Mouse (Mus musculus) neutrophil, adult 5-6 weeks (primary cell): ENCODE results near the gene Mettl26. TPM values are rescaled to one million over a fixed set of nuclear protein-coding genes. Genes with fewer than 3 reads are reported as not detected.

ENCODE experiments used
- ATAC-seq: fragments of 151-379, 151-347 bp; 2 replicates; pipeline ENCODE4 v1.8.0; 2017; ENCODE audit warnings: mild to moderate bottlenecking, moderate TSS enrichment; ENCODE audit not compliant: insufficient number of reproducible peaks, poor library complexity, low FRiP score, severe bottlenecking; ENCODE audit errors: extremely low read depth
- total RNA-seq: library from RNA; stranded (forward); fragments of 200-1000 nt; gene quantifications from 2 replicates; pipeline ENCODE4 v1.2.3, GENCODE M21; 2017

The Mettl26 gene
- total RNA-seq, 1 experiment from 2014 or later: 5.8 TPM

- ATAC-seq: no peak
Measured at GRCm38 (mm10) chr17:25835816-25836215, 39.1 kb upstream of the Mettl26 start.

- no peak for ATAC-seq
Measured at GRCm38 (mm10) chr17:25836397-25837075, 38.3 kb upstream of the Mettl26 start.

- ATAC-seq: no peak
Measured at GRCm38 (mm10) chr17:25837076-25837410, 37.8 kb upstream of the Mettl26 start, which contains the start of gene Rhbdl1. Rhbdl1 (minus strand) TSS chr17:25837295.

GRCm38 (mm10) chr17:25837533-25837932 is 37.3 kb upstream of the Mettl26 start:
- ATAC-seq: no peak

- ATAC-seq: no peak
Measured at GRCm38 (mm10) chr17:25838904-25839303, 36.0 kb upstream of the Mettl26 start.

GRCm38 (mm10) chr17:25839455-25840235 is 35.2 kb upstream of the Mettl26 start:
- no peak for ATAC-seq

GRCm38 (mm10) chr17:25840519-25840918 is 34.4 kb upstream of the Mettl26 start:
- no peak for ATAC-seq

GRCm38 (mm10) chr17:25841117-25841880 is 33.6 kb upstream of the Mettl26 start, which contains the start of gene Gm20683:
Gm20683 (minus strand) TSS chr17:25841763.
- ATAC-seq: no peak

GRCm38 (mm10) chr17:25842509-25842908 is 32.4 kb upstream of the Mettl26 start:
- ATAC-seq: no peak

GRCm38 (mm10) chr17:25843122-25843521 is 31.8 kb upstream of the Mettl26 start:
- ATAC-seq: no peak

GRCm38 (mm10) chr17:25843636-25844395 is 31.1 kb upstream of the Mettl26 start:
- ATAC-seq: no peak

GRCm38 (mm10) chr17:25844396-25844901 is 30.4 kb upstream of the Mettl26 start, which contains the start of gene Rhot2:
Rhot2 (minus strand) TSS chr17:25844851.
- peak; percentile 92 for ATAC-seq

GRCm38 (mm10) chr17:25860229-25860628 is 14.6 kb upstream of the Mettl26 start:
- ATAC-seq: no peak

- ATAC-seq: peak; percentile 92
Measured at GRCm38 (mm10) chr17:25860832-25861703, 13.8 kb upstream of the Mettl26 start, which contains the start of gene Wdr90. Wdr90 (minus strand) TSS chr17:25861501.

- no peak for ATAC-seq
Measured at GRCm38 (mm10) chr17:25861704-25862612, 12.9 kb upstream of the Mettl26 start.

GRCm38 (mm10) chr17:25863681-25864080 is 11.2 kb upstream of the Mettl26 start:
- no peak for ATAC-seq

- ATAC-seq: no peak
Measured at GRCm38 (mm10) chr17:25864311-25864710, 10.6 kb upstream of the Mettl26 start.
